Mouse (Mus musculus) hindbrain, embryonic 16.5 days (tissue): Measurements from ENCODE around the gene Selenon. TPM values are rescaled to one million over a fixed set of nuclear protein-coding genes. Genes with fewer than 3 reads are reported as not detected.

Experiments
- ATAC-seq: fragments of 200-750 bp; cut with Nextera tagmentation; 2 replicates; pipeline ENCODE4 v1.8.0; 2017; ENCODE audit warnings: moderate TSS enrichment, moderate library complexity
- H3K27ac ChIP-seq: fragments of 300-500 bp; sonication (generic); 2 replicates; pipeline ENCODE4 v1.5.1; 2014; ENCODE audit warnings: low read depth, mild to moderate bottlenecking, control low read depth, low read length, moderate library complexity
- H3K27me3 ChIP-seq: fragments of 300-500 bp; sonication (generic); replicated peaks from 2 replicates; pipeline ENCODE4 v1.6.1; 2014; ENCODE audit warnings: low read length; ENCODE audit not compliant: control insufficient read depth, insufficient read depth
- H3K36me3 ChIP-seq: fragments of 300-500 bp; sonication (generic); 2 replicates; pipeline ENCODE4 v1.6.1; 2014; ENCODE audit warnings: mild to moderate bottlenecking, low read length, moderate library complexity, mixed read lengths; ENCODE audit not compliant: control insufficient read depth, insufficient read depth
- H3K4me1 ChIP-seq: fragments of 300-500 bp; sonication (generic); 2 replicates; pipeline ENCODE4 v1.6.1; 2014; ENCODE audit warnings: low read depth, low read length; ENCODE audit not compliant: control insufficient read depth, insufficient read depth
- H3K4me2 ChIP-seq: fragments of 300-500 bp; sonication (generic); 2 replicates; pipeline ENCODE4 v1.6.1; 2014; ENCODE audit warnings: mild to moderate bottlenecking, low read length, control low read depth, moderate library complexity
- H3K4me3 ChIP-seq: fragments of 300-500 bp; sonication (generic); 2 replicates; pipeline ENCODE4 v1.5.1; 2014; ENCODE audit warnings: mild to moderate bottlenecking, low read length, control low read depth, moderate library complexity
- H3K9ac ChIP-seq: fragments of 300-500 bp; sonication (generic); 2 replicates; pipeline ENCODE4 v1.6.1; 2014; ENCODE audit warnings: low read depth, mild to moderate bottlenecking, control low read depth, low read length, moderate library complexity
- H3K9me3 ChIP-seq: fragments of 300-500 bp; sonication (generic); 2 replicates; pipeline ENCODE4 v1.6.1; 2014; ENCODE audit warnings: mild to moderate bottlenecking, low read length, moderate library complexity; ENCODE audit not compliant: control insufficient read depth
- WGBS: fragments of 180-500 bp; shearing (Covaris S2); extraction: QIAGEN DNeasy Blood & Tissue Kit; methylation state at CpG from one replicate; pipeline ENCODE4 v1.1.7; 2014; 5-methylcytosine and 5-hydroxymethylcytosine counted together
- polyA plus RNA-seq: library from polyadenylated mRNA; unstranded; fragments of >200 nt; fragmentation: Nextera tagmentation; extraction: Ambion mirVana; gene quantifications from 2 replicates; pipeline ENCODE4 v1.2.1, GENCODE M21; 2015

Gene Selenon
- polyA plus RNA-seq, 1 experiment from 2014 or later: 6.7 TPM

- H3K36me3 ChIP-seq: 0 out of 2 replicates have a peak, but pooled peaks cover 3% of the 10 kb centered on the region
- H3K4me3 ChIP-seq: no peak overlapping the region
- H3K4me2 ChIP-seq: no peak overlapping the region
- H3K9ac ChIP-seq: no peak overlapping the region
- no peaks in the 10 kb centered on the region for H3K9me3 ChIP-seq
- no peaks in the 10 kb centered on the region for H3K27me3 ChIP-seq
- no peak overlapping the region; the same call in 1 of the 2 replicates for H3K27ac ChIP-seq
- WGBS: 69% methylated on average over 8 of the region's 8 CpGs
- no peak for ATAC-seq
- H3K4me1 ChIP-seq: peaks cover 10% of the 10 kb centered on the region; the same call in 1 of the 2 replicates
These were observed 17.9 kb upstream of the Selenon start for GRCm38 (mm10) chr4:134569831-134570230.

- no peak for ATAC-seq
- WGBS: 73% methylated on average over 6 of the region's 6 CpGs
- Histone ChIP-seq H3K4me3 (no peak overlapping the region), H3K36me3 (peaks cover 5% of the 10 kb centered on the region), H3K4me2 (no peak overlapping the region), H3K27me3 (no peaks in the 10 kb centered on the region), H3K27ac (no peak overlapping the region), H3K9ac (no peak overlapping the region), H3K4me1 (peaks cover 10% of the 10 kb centered on the region; the same call in 1 of the 2 replicates), H3K9me3 (no peaks in the 10 kb centered on the region)
These were observed 17.2 kb upstream of the Selenon start for GRCm38 (mm10) chr4:134569205-134569604.

DNA sequence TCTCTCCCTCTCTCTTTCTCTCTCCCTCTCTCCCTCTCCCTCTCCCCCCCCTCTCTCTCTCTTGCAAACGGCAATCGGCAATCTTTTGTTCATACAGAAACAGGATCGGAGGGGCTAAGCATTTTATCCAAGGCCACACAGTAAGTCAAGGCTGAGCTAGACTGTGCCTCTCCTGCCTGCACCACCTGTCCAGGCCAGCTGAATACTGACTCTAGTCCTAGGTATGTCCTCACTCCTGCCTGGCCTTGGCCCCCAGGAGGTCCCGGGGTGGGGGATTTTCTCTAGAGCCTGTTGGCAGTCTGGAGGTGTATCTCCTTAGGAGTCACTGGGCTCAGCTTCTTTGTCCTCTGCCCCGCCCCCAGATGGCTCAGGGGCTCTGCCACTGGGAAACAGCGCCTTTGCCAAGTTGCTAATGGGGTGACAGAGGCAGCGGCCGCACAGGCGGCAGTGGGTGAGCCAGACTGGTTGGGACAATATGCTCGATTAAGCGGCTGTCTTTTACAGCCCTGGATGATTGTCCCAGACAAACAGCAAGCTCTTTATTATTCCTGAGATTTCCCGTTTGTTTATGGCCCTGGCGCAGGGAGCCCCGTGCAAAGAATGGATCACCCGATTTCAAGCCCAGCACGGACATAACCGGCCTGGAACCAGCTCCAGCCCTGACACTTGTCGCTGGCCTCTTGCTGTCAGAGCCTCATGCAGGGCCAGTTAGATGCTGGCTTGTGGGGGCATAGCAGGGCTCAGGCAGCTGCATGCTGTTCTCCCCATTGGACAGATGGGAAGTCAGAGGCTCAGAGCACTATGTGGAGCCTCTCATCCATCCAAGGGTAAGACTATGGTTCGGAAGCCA lies 15.6 kb upstream of the Selenon start:
- Histone ChIP-seq H3K4me2 (no peak overlapping the region), H3K4me3 (no peak overlapping the region), H3K27ac (peak overlapping the region; percentile 61), H3K36me3 (peaks cover 9% of the 10 kb centered on the region), H3K9me3 (no peaks in the 10 kb centered on the region), H3K27me3 (no peaks in the 10 kb centered on the region), H3K4me1 (peaks cover 10% of the 10 kb centered on the region; the same call in 1 of the 2 replicates), H3K9ac (peak overlapping the region; percentile 27)
- peak; percentile 87 for ATAC-seq
- 20% methylated on average over 19 of the region's 19 CpGs for WGBS

GRCm38 (mm10) chr4:134564093-134564492 lies 12.1 kb upstream of the Selenon start:
- 85% methylated on average over 6 of the region's 6 CpGs for WGBS
- no peak for ATAC-seq
- H3K4me3 ChIP-seq: no peak overlapping the region

DNA sequence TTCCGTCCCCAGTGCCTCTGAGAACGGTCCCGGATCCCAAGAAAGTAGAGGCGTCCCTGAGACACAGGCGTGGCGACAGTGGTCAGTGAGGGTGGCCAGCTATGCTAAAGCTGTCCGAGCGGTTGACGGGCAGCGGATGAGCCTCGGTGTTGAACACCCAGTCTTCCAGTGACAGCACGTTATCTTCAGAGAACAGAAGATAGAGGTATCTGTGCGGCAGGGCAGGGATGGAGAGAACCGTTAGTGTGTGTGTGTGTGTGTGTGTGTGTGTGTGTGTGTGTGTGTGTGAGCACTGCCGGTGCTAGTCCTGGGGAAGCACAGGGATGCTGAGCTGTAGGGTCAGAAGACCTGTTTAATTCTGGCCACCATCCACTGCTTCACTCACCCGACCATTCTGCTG lies 11.7 kb upstream of the Selenon start:
- 88% methylated on average over 16 of the region's 16 CpGs for WGBS
- Histone ChIP-seq H3K4me3 (no peak overlapping the region), H3K27me3 (no peaks in the 10 kb centered on the region), H3K36me3 (peaks cover 9% of the 10 kb centered on the region), H3K4me1 (peaks cover 5% of the 10 kb centered on the region; the same call in 1 of the 2 replicates), H3K4me2 (no peak overlapping the region), H3K9me3 (no peaks in the 10 kb centered on the region), H3K9ac (no peak overlapping the region), H3K27ac (no peak overlapping the region)
- ATAC-seq: no peak

More at GRCm38 (mm10) chr4:134564093-134564492, 12.1 kb upstream of the Selenon start:
- Histone ChIP-seq H3K9me3 (no peaks in the 10 kb centered on the region), H3K4me2 (no peak overlapping the region), H3K9ac (no peak overlapping the region), H3K4me1 (peaks cover 4% of the 10 kb centered on the region; the same call in 1 of the 2 replicates), H3K27me3 (no peaks in the 10 kb centered on the region), H3K36me3 (peaks cover 9% of the 10 kb centered on the region), H3K27ac (no peak overlapping the region)

DNA sequence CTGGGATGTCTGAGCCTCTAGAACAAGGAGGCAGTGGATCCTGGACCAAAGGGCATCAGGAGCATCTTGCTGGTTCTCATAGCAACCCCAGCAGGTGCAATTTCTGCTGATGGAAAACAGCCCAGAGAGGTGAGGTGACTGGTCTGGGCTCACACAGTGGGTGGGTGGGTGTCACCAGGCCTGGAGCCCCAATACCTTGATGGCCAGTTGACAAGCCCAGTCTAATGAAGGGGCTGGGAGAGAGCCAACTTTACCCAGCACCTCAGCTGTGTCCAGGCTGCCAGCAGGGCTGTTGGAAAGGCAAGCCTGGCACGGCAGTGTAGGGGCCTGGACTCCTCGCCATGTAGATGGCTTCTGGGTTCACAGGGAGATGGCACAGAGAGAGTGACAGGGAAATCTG lies 10.0 kb upstream of the Selenon start:
- peaks cover 13% of the 10 kb centered on the region for H3K4me1 ChIP-seq
- H3K4me3 ChIP-seq: no peak overlapping the region
- H3K9me3 ChIP-seq: no peaks in the 10 kb centered on the region
- WGBS: 69% methylated on average over 2 of the region's 2 CpGs
- H3K36me3 ChIP-seq: peaks cover 9% of the 10 kb centered on the region
- no peak for ATAC-seq
- no peak overlapping the region for H3K9ac ChIP-seq
- no peaks in the 10 kb centered on the region for H3K27me3 ChIP-seq
- H3K27ac ChIP-seq: no peak overlapping the region
- no peak overlapping the region for H3K4me2 ChIP-seq

DNA sequence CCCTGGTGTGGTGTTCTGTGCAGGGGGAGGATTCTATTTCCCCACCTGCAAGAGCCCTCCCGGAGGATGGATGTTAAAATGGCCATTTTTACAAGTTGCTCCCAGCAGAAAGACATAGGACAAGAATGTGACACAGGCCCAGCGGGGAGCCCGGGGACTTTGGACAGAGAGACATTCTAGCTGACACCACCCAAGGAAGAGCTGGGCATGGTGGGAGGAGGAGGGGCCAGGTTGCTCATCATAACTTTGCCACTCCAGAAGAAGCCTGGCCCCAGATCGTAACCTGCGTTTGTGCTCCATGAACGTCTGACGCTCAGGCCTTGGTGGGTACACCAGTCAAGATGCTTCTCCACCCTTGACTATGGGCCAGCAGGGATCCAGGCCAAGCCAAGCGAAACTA lies 8.7 kb upstream of the Selenon start:
- H3K27ac ChIP-seq: no peak overlapping the region
- H3K4me2 ChIP-seq: no peak overlapping the region
- WGBS: 92% methylated on average over 8 of the region's 8 CpGs
- no peak overlapping the region for H3K9ac ChIP-seq
- H3K36me3 ChIP-seq: peaks cover 9% of the 10 kb centered on the region
- no peak overlapping the region for H3K4me3 ChIP-seq
- ATAC-seq: no peak
- H3K4me1 ChIP-seq: peaks cover 14% of the 10 kb centered on the region
- H3K27me3 ChIP-seq: no peaks in the 10 kb centered on the region
- H3K9me3 ChIP-seq: no peaks in the 10 kb centered on the region

DNA sequence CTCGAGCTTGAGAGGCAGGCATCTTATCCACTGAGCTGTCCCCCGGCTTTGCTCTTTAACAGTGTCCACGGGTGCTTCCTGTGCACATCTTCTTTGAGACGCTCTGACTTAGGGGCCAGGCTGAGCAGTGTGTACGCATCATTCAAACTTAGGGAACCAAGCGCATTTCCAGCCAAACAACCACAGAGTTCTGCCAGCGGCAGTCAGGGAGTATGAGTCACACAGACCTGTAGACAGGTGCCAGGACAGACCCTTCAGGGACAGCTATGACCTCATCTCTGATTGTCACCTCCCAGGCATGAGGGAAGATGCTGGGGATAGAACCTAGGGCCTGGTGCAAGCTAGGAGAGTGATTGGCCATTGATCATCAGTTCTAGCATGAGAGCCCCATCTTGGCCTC lies 7.2 kb upstream of the Selenon start:
- Histone ChIP-seq H3K27ac (no peak overlapping the region), H3K4me1 (peaks cover 14% of the 10 kb centered on the region), H3K36me3 (peaks cover 4% of the 10 kb centered on the region), H3K4me3 (no peak overlapping the region), H3K4me2 (no peak overlapping the region), H3K9ac (no peak overlapping the region), H3K27me3 (no peaks in the 10 kb centered on the region), H3K9me3 (no peaks in the 10 kb centered on the region)
- ATAC-seq: no peak
- 86% methylated on average over 7 of the region's 7 CpGs for WGBS

DNA sequence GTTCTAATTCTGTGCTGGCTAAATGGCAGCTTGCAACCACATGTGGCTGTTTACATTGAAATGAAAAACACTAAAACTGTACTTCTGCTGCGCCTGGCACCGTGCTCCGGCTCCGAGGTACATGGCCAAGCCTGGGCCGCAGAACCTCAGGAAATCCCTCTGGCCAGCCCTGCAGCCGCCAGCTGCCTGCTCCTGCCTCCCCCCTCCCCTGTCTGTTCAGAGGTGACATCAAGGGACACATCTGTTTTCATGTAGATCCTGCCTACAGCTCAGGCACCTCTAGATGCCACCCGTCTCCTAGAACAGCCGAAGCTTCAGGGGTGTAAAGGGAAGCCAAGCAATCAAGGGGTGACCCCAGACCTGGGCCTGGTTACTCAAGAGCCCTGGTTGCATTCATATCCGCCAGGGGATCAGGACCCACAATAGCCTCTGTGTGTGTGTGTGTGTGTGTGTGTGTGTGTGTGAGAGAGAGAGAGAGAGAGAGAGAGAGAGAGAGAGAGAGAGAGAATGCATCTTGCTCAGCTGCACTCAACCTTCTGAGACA lies 6.7 kb upstream of the Selenon start:
- peaks cover 14% of the 10 kb centered on the region for H3K4me1 ChIP-seq
- no peaks in the 10 kb centered on the region for H3K9me3 ChIP-seq
- H3K9ac ChIP-seq: no peak overlapping the region
- H3K4me2 ChIP-seq: no peak overlapping the region
- H3K27ac ChIP-seq: no peak overlapping the region
- no peak for ATAC-seq
- H3K36me3 ChIP-seq: peaks cover 3% of the 10 kb centered on the region; the same call in 1 of the 2 replicates
- no peak overlapping the region for H3K4me3 ChIP-seq
- WGBS: 52% methylated on average over 9 of the region's 9 CpGs
- no peaks in the 10 kb centered on the region for H3K27me3 ChIP-seq
